Mouse (Mus musculus): ENCODE measurements around the gene Ambp.

The Ambp gene

DNA sequence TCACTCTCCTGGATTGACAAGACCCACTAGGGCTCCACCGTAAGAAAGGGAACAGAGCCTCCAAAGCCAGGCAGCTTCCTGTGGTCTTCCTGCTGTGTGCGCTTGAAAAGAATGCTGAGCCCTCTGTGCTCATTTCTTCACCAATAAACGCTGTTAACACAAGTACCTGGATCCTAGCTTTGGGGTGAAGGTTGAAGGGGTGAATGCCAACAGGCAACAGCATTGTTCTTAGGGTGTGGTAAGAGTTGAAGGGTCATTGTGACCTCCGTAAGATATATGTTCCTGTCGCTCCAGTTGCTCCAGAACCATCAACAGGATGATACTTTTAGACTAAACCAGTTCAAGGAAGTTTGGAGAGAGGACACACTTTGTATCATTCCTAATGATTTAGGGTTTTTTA, at the start of gene Ambp:
Ambp (minus strand) TSS at position 101 of the 400 bp plus-strand sequence.
- DNase-seq (ENCODE audit: low spot score) = no peak

DNA sequence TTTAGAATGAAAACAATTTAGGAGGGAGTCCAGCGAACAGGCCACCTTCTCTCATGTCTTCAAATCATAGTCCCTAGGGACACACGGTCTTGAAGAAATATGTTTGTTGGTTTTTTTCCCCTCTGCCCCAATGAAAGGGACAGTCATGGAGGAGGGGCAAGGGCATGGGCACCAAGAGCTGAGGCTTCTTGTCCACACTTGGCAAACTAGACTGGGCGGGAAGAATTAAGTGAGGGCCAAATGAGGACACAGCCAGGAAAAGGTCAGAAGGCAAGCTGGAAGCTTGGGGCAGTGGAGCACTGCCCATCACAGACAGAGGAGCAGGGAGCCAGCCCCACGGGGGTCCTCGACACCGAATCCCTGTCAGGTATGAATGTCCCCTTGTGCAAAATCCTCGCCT, 49.3 kb upstream of the Ambp start:
- DNase-seq (ENCODE audit: low spot score) = no peak

DNA sequence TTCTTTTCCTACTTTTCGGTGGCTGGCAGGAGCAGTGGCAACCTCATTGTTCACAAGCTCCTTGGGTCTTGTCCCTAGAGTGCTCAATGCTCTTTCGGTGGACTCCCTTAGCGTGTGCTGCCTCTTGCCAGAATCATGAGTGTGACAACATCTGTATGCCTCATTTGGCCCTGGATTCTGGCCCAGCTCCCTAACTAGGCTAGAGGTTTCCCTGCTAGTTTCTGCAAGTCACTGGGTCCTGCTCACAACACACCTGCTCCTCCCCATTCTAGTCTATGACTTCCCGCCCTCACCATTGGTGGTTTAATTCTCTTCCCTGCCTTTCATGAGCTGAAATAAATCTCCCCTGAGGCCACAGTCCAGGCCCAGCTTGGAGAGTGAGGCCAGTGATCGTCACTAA, 44.8 kb upstream of the Ambp start:
- no peak for DNase-seq (ENCODE audit: low spot score)

DNA sequence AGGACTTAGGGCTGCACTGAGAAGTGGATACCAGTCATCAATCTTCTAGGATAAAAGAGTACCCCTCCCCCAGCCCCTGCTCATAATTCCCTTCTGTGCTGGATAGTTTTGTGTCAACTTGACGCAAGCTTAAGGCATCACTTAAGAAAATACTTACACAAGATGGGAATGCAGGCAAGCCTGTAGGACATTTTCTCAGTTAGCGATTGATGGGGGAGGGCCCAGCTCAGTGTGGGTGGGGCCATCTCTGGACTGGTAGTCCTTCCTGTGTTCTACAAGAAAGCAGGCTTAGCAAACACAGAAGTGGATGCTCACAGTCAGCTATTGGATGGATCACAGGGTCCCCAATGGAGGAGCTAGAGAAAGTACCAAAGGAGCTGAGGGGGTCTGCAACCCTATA, 39.8 kb upstream of the Ambp start:
- no peak for DNase-seq (ENCODE audit: low spot score)

DNA sequence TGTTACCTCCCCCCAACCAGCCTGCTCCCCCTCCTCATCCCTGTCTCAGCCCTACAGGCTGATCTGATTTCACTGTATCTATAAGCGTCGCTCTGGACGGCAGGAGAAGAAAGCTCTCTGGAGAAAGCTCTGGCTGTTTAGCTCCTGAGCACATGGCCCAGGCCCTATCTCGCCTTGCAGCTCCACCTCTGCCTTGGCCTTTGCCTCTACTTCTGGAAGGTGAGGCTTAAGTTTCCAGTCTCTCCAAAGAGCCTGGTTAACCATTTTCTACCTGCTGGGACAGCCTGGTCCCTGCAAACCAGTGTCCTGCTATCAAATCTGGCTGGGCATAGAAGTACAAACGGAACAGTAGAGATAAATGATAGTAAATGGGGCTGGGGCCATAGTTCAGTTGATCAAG, 37.0 kb upstream of the Ambp start:
- no peak for DNase-seq (ENCODE audit: low spot score)

DNA sequence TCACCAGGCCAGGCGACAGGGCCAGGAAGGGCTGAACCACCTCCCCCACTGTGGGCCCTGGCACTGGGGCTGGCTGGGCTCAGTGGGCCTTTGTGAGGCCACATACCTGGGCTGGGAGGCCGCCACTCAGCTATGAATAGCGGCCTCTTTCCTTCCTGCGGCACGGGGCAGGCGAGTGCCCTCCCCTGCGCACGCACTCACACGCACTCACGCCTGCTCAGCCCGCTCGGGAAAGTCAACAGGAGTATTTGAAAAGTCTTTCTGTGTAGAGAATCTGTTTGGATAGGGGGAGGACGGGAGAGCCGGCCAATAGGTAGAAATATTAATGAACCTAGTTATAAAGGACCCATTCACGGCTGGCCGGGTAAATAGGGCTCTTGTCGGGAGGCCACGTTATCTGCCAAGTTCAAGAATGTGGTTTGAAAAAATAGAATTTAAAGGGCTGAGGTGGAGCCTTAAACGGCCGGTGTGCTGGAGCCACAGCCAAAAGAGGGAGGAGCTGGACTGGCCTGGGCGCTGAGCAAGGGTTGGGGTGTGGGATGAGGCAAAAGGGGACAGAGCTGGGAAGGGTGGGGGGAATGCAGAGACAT, 31.8 kb upstream of the Ambp start:
- DNase-seq (ENCODE audit: low spot score) = peak; percentile 54

DNA sequence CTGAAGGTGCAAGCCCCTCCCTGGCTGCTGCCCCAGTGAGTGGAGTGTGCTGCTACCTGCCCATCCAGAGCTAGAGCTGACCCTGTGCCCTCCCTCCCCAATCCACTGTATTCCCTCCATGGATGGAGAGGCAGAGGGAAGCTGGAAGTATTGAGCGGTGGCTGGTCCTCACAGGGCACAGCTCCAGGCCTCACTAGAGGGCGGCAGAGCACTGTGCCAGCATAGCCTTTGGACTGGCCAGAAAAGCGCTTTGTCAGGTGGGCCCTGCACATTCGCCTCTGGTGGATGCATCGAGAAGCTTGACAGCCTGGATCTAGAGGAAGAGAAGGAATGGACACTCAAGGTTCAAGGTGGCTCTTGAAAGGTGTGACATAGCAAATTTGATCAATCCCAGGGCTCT, 27.0 kb upstream of the Ambp start:
- peak; percentile 41 for DNase-seq (ENCODE audit: low spot score)

DNA sequence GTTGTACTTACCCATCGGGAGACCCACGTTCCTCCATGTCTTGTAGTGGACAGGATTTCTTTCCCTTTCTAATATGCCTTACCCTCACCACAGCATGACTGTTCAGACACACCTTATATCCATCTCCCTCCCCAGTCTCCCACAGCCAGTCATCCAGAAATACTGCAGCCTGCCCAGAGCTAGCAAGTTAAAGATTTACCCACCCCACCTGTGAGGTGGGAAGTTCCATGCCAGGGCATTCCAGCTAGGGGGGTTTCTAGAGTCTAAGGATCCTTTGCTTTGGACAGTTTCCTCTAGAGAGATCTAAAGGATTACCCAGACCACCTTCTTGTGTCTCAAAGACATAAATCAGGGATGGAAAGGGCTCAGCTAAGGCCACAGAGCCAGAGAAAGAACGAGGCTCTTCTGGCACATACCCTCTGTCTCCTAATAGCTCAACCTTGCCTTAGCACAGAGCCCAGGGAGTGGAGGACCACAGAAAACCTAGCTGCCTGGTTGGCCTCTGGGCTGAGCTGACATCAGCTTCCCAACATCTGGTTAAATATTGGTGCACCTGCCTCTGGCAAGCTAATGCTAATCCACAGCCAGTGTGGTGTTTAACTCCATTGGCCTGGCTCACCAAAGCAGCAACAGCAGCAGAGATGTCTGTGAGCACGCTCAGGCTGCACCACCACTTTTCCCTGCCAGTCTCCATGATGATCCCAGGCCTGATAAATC, 17.5 kb upstream of the Ambp start, which contains the start of gene Kif12:
Kif12 (minus strand) TSS at position 163 of the 717 bp plus-strand sequence.
- DNase-seq (ENCODE audit: low spot score) = no peak

DNA sequence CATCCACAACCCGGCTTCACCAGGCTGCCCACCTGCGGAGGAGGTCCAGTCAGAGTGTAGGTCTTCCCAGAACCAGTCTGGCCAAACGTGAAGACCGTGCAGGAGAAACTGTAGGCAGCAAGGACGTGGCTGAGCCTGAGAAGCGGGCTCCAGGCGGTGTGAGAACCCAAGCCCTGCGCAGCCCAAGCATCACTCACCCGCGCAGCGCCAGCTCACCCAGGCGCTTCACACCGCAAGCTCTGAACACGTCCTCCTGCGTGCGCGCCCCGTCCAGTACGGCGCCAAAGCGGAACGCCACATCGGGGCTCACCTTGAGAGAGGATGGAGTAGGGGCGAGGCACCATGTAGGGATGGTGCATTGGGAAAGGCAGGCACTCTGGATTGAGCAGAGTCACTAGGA, 16.5 kb upstream of the Ambp start:
- no peak for DNase-seq (ENCODE audit: low spot score)

DNA sequence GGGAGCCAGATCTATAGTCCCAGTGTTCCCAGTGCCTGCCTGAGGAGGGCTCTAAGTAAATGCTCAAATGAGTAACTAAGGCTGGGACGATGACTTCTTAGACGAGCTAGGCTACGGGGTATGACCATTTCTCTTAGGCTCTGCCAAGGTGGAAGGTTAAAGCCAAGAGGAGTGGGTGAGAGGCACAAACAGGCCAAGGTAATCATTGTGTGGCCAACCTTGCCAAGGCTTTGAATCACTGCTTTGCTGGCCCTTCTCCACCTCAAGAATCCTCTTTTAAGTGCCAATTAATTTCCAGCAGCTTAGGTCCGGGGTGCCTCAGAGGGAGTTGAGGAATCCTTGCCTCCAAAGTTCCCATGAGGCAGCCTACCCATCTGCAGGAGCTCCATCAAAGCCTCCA, 15.5 kb upstream of the Ambp start:
- DNase-seq (ENCODE audit: low spot score) = no peak

DNA sequence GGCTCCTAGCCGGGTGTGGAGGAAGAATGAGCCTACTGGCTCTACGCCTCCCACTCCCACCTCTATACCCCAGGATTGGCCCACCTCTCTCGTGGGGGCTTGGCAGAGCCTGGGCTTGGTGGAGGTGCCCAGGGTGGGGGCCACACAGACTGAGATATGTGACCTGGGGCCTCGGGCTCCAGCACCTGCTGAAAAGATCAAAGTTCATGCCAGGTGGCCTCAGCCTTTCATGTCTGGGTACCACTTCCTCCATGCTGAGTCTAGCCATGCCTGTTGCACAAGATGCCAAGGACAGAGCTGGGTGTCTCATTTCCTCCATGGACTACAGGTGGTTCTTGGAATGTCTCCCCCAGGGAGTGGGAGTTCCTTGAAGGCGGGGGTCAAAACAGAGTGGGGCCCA, 11.7 kb upstream of the Ambp start:
- DNase-seq (ENCODE audit: low spot score) = no peak

DNA sequence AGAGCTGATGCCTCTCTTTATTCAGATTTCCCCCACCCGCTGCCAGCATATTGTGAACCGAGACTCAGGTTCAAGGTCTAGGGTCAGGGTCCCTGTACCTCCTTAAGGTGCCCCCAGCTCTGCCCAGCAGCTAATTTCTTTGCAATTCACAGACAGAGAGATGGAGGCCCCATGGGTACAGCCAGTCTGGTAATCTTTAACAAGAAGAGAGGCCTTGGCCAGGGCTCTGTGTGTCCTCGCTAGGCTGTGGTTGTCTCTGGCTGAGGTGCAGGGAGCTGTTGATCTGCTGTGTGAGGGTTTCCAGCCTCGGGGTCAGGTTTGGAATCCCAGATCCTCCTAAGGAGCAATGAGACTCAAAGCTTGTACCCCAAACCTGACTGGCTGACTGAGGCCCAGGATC, 11.0 kb upstream of the Ambp start:
- no peak for DNase-seq (ENCODE audit: low spot score)

DNA sequence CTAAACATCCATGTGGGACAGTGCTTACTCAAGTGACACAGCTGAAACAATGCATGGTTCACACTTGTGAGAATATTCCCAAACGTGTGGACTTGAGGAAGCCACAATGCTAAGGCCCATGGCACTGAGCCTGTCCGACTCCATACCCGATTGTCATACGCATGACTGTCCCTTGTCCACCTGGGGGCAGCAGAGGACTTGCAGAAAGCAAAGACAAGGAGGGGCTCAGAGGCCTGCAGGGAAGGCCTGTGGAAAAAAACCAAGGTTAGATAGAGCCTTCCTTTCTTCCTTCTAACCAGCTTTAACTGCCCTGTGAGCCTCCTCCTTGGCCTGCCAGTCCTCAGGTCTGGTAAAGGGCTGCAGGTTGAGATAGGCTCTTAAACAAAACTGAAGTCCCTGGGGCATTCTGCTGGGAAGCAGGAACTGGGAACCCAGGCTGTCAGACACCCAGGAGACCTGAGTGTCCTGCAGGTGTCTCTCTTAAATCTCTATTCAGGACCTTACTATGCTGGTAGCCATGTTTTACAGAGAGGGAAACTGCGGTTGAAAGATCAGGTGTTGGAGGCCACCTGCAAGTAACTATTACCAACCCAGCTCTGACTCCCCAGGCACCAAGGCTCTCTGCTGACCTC, 4.5 kb upstream of the Ambp start:
- DNase-seq (ENCODE audit: low spot score) = peak; percentile 75

DNA sequence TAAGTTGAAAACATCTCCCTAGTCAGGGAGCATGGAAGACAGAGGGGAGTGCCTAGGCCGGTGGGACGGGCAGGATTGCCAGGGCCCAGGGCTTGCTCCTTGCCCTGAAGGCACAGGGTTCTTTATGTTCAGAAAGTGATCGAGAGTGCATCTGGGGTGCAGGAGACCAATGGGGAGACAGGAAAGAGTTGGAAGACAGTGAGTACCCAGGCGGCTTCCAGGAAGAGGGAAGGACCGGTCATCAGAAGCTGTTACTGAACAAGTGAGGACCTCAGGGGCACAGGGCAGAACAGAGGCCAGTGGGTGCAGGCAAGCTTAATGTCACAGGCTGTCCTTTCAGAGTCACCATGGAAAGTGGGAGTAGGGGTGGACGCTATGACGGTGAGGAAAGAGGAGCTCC, 3.6 kb upstream of the Ambp start:
- DNase-seq (ENCODE audit: low spot score) = no peak

DNA sequence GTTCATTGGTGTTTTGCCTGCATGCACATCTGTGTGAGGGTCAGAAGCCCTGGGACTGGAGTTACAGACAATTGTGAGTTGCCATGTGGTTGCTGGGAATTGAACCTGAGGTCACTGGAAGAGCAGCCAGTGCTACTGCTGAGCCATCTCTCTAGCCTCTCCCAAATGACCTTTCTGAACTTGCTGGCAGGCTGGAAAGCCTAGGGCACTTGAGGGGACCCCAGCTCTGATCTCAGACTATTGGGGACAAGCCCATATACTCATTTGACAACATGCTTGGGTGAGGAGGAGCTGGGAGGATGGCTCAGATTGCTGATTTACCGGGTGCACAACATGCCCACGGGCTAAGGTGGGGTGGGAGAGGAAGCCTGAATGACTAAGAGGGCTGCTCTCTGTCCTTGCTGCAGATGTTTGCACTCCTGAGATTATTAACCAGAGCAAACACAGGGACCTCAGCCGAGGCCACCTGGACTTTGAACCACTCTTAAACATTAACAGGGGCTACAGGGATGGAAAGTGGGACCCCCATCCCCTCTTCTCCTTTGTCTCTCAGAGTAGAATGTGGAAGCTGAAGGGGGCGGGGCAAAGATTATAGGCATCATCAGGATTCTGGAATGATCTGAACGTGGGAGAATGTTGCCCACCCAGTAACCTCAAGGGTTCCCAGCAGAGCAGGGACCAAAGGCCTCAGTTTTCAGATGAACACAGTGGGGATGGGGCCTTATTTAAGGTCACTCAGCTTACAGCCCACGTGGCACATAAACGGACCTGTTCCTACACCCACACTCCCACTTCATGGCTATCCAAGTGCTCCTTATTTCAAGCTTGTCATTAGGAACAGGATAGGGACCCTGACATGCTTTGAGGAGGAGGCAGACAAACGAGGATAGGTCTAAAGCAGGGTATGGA, 2.4 kb upstream of the Ambp start:
- no peak for DNase-seq (ENCODE audit: low spot score)

DNA sequence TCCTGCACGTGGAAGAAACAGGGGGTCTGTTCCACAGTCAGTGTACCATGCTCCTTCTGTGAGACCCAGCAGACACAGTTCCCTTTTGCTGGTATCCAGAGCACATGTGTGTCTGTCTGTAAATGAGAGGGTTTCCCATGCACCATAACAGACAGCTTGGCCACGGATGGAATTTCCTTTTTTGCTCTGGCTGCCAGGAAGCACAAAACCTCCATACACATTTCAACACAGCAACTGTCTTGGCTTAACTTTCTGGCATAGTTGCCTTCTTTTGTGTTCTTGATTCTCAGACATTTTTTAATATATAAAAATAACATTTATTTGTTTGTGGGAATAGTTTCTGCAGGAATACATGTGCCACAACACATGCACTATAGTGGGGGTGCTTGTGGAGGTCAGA, 997 bp upstream of the Ambp start:
- no peak for DNase-seq (ENCODE audit: low spot score)

DNA sequence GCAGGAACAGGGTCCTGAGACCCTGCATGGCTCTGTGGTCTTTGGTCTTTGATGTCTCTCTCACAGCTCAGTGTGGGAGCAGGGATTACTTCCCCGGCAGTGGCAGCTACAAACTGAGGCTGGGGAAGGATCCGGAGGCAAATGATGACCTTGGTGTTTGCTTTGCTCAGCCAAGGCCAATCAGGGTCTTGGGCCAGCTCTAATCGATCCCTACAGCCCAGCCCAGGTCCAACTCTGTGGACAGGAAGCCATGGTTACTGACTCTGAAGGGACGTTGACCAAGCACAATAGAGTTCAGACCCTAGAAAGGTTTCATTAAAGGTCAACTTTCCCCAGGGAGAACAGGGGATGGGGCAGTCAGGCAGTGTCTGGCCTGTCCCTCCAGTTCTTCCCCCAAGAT, 571 bp downstream of the Ambp start:
- DNase-seq (ENCODE audit: low spot score) = no peak

DNA sequence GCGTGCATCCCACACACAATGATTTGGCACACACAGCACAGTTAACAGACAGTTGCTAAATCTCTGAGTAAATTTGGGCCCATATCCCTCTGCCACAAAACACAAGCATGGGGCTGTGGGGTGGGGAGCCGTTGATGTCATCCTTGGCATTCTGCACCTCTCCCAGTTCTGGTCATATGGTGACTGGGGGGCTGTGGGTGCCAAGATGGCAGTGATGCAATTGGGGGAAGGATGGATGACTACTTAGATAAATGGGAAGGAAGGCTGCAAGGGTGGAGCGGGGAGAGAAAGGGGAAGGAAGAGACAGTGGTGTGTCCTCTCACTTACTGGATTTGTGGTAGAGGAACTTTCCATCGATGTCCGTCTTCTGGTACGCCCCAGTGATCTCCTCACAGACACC, 3.5 kb downstream of the Ambp start:
- DNase-seq (ENCODE audit: low spot score) = no peak

DNA sequence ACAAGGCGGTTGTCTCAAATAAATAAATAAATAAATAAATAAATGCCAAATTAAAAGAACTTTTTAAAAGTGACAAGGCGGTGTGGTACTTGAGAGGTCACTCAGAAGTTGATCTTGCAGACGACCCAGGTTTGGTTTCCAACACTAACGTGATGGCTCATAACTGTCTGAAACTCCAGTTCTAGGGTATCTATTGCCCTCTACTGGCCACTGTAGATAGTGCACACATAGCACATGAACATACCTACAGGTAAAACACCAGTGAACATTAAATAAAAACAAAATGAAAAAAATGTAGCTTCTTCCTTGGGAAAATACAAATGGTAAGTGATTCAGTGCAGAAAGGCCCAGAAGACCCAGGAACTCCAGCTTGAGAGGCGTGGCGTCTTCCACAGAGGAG, 7.3 kb downstream of the Ambp start:
- DNase-seq (ENCODE audit: low spot score) = no peak

DNA sequence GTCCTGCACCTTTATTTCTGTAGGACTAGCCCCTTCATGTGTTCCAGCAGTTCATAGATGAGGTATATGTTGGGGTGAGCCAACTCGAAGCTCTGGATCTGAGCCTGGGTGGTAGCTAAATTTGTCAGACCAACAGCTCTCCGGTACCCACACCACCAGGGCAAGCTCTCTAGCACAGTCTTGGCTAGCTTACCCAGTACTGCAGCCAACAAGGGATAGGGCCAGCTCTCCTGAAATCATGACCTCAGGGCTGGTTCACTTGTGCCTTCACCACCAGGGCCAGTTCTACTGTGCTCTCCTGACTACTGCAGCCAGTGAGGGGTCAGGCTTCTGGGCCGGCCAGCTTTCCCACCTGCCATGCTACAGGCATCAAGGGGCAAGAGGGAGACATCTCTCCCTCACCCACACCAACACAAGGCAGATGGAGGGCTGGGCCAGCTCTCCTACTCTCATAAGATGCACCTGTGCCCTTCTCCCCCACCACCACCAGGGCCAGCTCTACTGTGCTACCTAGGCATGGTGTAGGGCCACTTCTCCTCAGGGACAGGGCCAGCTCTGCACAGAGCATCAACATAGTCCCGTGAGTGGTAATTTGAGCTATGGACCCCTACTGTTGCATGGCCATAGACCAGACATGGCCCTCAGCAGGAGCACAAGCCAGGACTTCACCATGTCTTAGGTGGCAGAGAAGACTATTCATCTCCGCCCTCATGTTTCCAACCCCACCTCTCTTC, 24.5 kb downstream of the Ambp start:
- DNase-seq (ENCODE audit: low spot score) = no peak

DNA sequence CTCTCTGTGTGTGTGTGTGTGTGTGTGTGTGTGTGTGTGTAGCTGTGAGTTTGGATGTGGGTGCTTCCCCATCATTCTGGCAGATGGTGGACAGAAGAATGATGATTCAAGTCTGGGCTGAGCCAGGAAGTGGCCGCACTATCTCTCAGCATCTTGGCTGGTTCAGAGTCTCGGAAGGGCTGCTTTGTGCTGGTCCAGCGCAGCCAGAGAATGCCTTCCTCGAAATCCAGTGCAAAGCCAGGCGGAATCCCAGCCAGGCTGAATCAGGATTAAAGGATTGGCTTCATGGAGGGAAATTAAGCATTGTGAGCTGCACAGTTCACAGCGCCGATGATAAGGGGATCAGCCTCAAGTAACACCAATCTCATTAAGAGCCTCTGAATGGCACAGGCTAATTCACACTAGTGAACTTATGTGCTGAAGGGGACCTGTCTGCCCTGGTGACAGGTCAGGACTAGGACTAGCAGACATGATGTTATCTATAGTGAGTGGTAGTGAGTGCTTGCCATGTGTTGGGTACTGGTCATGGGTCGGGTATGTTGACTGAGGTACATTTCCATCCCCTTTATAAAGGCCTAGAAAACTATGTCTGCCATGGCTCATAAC, 29.6 kb downstream of the Ambp start:
- DNase-seq (ENCODE audit: low spot score) = no peak
